Mouse (Mus musculus) heart, adult 18-20 months (tissue): Measurements from ENCODE around the gene Gm14443. TPM values are rescaled to one million over a fixed set of nuclear protein-coding genes. Genes with fewer than 3 reads are reported as not detected.
A peak's percentile ranks its signal among the peaks of the same experiment; 100 is the strongest.
"Not testable (repeated sequence)": the region's sequence is repeated elsewhere in the genome, so short reads cannot be mapped to it uniquely, and the experiment has no call there.

Source experiments
- DNase-seq, 2 experiments: peaks; one replicate each; pipeline ENCODE4 v3.0.0; 2021 to 2022; ENCODE audit warnings: mixed read lengths in 1 of 2
- long read RNA-seq, 2 experiments: library from polyadenylated mRNA; stranded (forward); transcript quantifications; one replicate each; pipeline ENCODE4 v2.0.0; 2021
- total RNA-seq, 2 experiments: library from RNA; stranded (reverse); gene quantifications; 2 replicates each; pipeline ENCODE4 v1.2.3; 2021

Gene Gm14443
- under 1 TPM; 0.25 to 0.44 TPM for total RNA-seq
- long read RNA-seq, experiment 1, result 0 reads
- long read RNA-seq, experiment 2, result 0 reads

GRCm38 (mm10) chr2:175175401-175176180 lies at the start of gene Gm14443:
TSS of gene Gm14443 (minus strand) at chr2:175175871.
- DNase-seq, result not testable (repeated sequence)

GRCm38 (mm10) chr2:175206732-175207131 lies 31.1 kb upstream of the Gm14443 start, which contains the start of gene Gm14391:
TSS of gene Gm14391 (minus strand) at chr2:175206917.
- DNase-seq, result not testable (repeated sequence)

GRCm38 (mm10) chr2:175179008-175179407 lies 3.3 kb upstream of the Gm14443 start:
- DNase-seq, result not testable (repeated sequence)

- DNase-seq, result no peak
Measured at GRCm38 (mm10) chr2:175176312-175176711, 641 bp upstream of the Gm14443 start.

GRCm38 (mm10) chr2:175174058-175174457 lies 1.6 kb downstream of the Gm14443 start:
- DNase-seq, result not testable (repeated sequence)

GRCm38 (mm10) chr2:175172906-175173595 lies 2.6 kb downstream of the Gm14443 start:
- not testable (repeated sequence) for DNase-seq

- DNase-seq, result no peak
Measured at GRCm38 (mm10) chr2:175172123-175172522, 3.5 kb downstream of the Gm14443 start.

GRCm38 (mm10) chr2:175166870-175167269 lies 8.8 kb downstream of the Gm14443 start:
- DNase-seq, result not testable (repeated sequence)

GRCm38 (mm10) chr2:175165110-175165509 lies 10.6 kb downstream of the Gm14443 start:
- DNase-seq, result not testable (repeated sequence)

GRCm38 (mm10) chr2:175161438-175161837 lies 14.2 kb downstream of the Gm14443 start:
- not testable (repeated sequence) for DNase-seq

- no peak for DNase-seq
Measured at GRCm38 (mm10) chr2:175158642-175159041, 17.0 kb downstream of the Gm14443 start.

GRCm38 (mm10) chr2:175156696-175157095 lies 19.0 kb downstream of the Gm14443 start:
- no peak for DNase-seq

GRCm38 (mm10) chr2:175141993-175142295 lies 33.7 kb downstream of the Gm14443 start, which contains the start of gene Gm14399:
TSS of gene Gm14399 (minus strand) at chr2:175142012.
- not testable (repeated sequence) for DNase-seq

- DNase-seq, result peak; percentile 45 to 66
Measured at GRCm38 (mm10) chr2:175141118-175141992, 34.3 kb downstream of the Gm14443 start.

GRCm38 (mm10) chr2:175140624-175141023 lies 35.0 kb downstream of the Gm14443 start:
- DNase-seq, result not testable (repeated sequence)

Other genes with a start within 250 kb of the Gm14443 start
- under 1 TPM; 0.44 to 0.87 TPM for gene Gm14444, start 165.6 kb downstream of the Gm14443 start, total RNA-seq
- under 1 TPM in 1 of 2 experiments, not detected in 1; 0.89 TPM for gene Gm14393, start 108.1 kb downstream of the Gm14443 start, total RNA-seq
- gene Gm14399, start 33.9 kb downstream of the Gm14443 start, total RNA-seq, result 1 to 10 TPM; 8.1 to 9.6 TPM
- gene Gm14391, start 31.0 kb upstream of the Gm14443 start, total RNA-seq, result 10 to 100 TPM; 57.0 to 59.3 TPM
- gene Gm14440, start 99.3 kb upstream of the Gm14443 start, total RNA-seq, result 1 to 10 TPM in 1 of 2 experiments, not detected in 1; 4.6 TPM
- gene Gm4631, start 162.3 kb upstream of the Gm14443 start, total RNA-seq, result 10 to 100 TPM; 40.2 to 41.0 TPM
- 10 to 100 TPM; 48.1 TPM for gene Zfp968, start 196.6 kb upstream of the Gm14443 start, total RNA-seq